Mouse (Mus musculus): ENCODE data around the gene Gng5. TPM values are rescaled to one million over a fixed set of nuclear protein-coding genes. Genes with fewer than 3 reads are reported as not detected.

Gene Gng5
- polyA plus RNA-seq, 1 experiment from 2014 or later, result 1,275 TPM

Other genes starting within 250 kb of the Gng5 start
- gene Ssx2ip, start 95.2 kb upstream of the Gng5 start, polyA plus RNA-seq (2016; fragmentation: Nextera tagmentation; extraction: Ambion mirVana), result 28.4 and 30.3 TPM in 2 replicates
- 5.7 and 6.6 TPM in 2 replicates for gene Ctbs, start 50.0 kb upstream of the Gng5 start, polyA plus RNA-seq (2016; fragmentation: Nextera tagmentation; extraction: Ambion mirVana)
- gene Spata1, start 54 bp upstream of the Gng5 start, polyA plus RNA-seq (2016; fragmentation: Nextera tagmentation; extraction: Ambion mirVana), result 4.7 and 5.8 TPM in 2 replicates
- 66.4 and 72.7 TPM in 2 replicates for gene Rpf1, start 21.6 kb downstream of the Gng5 start, polyA plus RNA-seq (2016; fragmentation: Nextera tagmentation; extraction: Ambion mirVana)
- gene Uox, start 70.6 kb downstream of the Gng5 start, polyA plus RNA-seq (2016; fragmentation: Nextera tagmentation; extraction: Ambion mirVana), result not detected in 2 replicates
- not detected in 2 replicates for gene Dnase2b, start 115.8 kb downstream of the Gng5 start, polyA plus RNA-seq (2016; fragmentation: Nextera tagmentation; extraction: Ambion mirVana)
- gene 4930503B20Rik, start 151.5 kb downstream of the Gng5 start, polyA plus RNA-seq (2016; fragmentation: Nextera tagmentation; extraction: Ambion mirVana), result not detected in 2 replicates
- gene Samd13, start 185.8 kb downstream of the Gng5 start, polyA plus RNA-seq (2016; fragmentation: Nextera tagmentation; extraction: Ambion mirVana), result 0.72 and 1.5 TPM in 2 replicates